Mouse (Mus musculus): ENCODE data around the gene Hbb-y. TPM values are rescaled to one million over a fixed set of nuclear protein-coding genes. Genes with fewer than 3 reads are reported as not detected.
"Not testable (repeated sequence)": the region's sequence is repeated elsewhere in the genome, so short reads cannot be mapped to it uniquely, and the experiment has no call there.

The Hbb-y gene
- total RNA-seq, 2 experiments from 2014 or later, result not detected

- DNase-seq (ENCODE audit: low spot score in 2 of 2), result no peak
- intact Hi-C loops (cut with DNase I), result no loop called here
Measured at GRCm38 (mm10) chr7:103824597-103824996, 28.4 kb downstream of the Hbb-y start.

- intact Hi-C loops (cut with DNase I), result not testable (repeated sequence)
- DNase-seq (ENCODE audit: low spot score in 2 of 2), result peak in 1 of 2 experiments; percentile 4
Measured at GRCm38 (mm10) chr7:103815085-103815484, 37.9 kb downstream of the Hbb-y start.

- intact Hi-C loops (cut with DNase I), result no loop called here
- no peak for DNase-seq (ENCODE audit: low spot score in 2 of 2)
Measured at GRCm38 (mm10) chr7:103813766-103814165, 39.2 kb downstream of the Hbb-y start, which contains the start of gene Hbb-bt. TSS of gene Hbb-bt (minus strand) at chr7:103813996.

- intact Hi-C loops (cut with DNase I); DNase-seq (ENCODE audit: low spot score in 2 of 2): not testable (repeated sequence)
Measured at GRCm38 (mm10) chr7:103813152-103813551, 39.9 kb downstream of the Hbb-y start.

- no peak for DNase-seq (ENCODE audit: low spot score in 2 of 2)
- intact Hi-C loops (cut with DNase I), result no loop called here
Measured at GRCm38 (mm10) chr7:103812174-103812573, 40.8 kb downstream of the Hbb-y start.

GRCm38 (mm10) chr7:103811223-103811845, 41.7 kb downstream of the Hbb-y start:
- intact Hi-C loops (cut with DNase I), result no loop called here
- no peak for DNase-seq (ENCODE audit: low spot score in 2 of 2)

DNA sequence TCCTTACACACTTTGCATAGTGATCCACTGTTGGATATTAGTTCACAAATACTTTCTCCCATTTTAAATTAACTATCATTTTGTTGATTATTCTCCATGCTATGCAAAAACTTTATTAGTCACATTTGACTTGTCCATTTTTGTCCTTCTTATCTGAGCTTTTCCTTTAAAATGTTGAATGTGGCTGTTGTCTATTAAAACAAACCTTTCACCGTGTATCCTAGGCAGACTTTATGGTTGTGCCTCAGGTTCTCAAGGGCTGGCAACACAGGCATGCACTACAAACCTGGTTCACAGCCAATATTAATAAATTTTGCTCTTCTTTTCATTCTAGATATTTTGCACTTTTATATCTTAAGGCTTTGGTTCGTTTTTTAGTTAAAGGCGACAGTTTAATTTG, 42.3 kb downstream of the Hbb-y start:
- no peak for DNase-seq (ENCODE audit: low spot score in 2 of 2)
- intact Hi-C loops (cut with DNase I), result no loop called here

GRCm38 (mm10) chr7:103810296-103810695, 42.7 kb downstream of the Hbb-y start:
- intact Hi-C loops (cut with DNase I), result no loop called here
- no peak for DNase-seq (ENCODE audit: low spot score in 2 of 2)

- intact Hi-C loops (cut with DNase I), result no loop called here
- no peak for DNase-seq (ENCODE audit: low spot score in 2 of 2)
Measured at GRCm38 (mm10) chr7:103809801-103810155, 43.2 kb downstream of the Hbb-y start.

GRCm38 (mm10) chr7:103808971-103809800, 43.8 kb downstream of the Hbb-y start:
- no peak for DNase-seq (ENCODE audit: low spot score in 2 of 2)
- intact Hi-C loops (cut with DNase I), result no loop called here

DNA sequence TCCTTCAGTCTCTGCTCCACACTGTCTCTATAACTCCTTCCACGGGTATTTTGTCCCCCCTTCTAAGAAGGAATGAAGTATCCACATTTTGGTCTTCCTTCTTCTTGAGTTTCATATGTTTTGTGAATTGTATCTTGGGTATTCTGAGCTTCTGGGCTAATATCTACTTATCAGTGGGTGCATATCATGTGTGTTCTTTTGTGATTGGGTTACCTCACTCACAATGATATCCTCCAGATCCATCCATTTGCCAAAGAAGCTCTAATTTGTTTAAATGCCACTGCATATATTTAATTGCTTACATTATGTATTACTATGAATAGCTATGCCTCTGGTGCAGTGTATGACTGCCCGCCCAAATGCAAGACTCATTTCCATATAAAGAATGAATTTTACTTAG, 44.9 kb downstream of the Hbb-y start:
- DNase-seq (ENCODE audit: low spot score in 2 of 2); intact Hi-C loops (cut with DNase I): not testable (repeated sequence)

DNA sequence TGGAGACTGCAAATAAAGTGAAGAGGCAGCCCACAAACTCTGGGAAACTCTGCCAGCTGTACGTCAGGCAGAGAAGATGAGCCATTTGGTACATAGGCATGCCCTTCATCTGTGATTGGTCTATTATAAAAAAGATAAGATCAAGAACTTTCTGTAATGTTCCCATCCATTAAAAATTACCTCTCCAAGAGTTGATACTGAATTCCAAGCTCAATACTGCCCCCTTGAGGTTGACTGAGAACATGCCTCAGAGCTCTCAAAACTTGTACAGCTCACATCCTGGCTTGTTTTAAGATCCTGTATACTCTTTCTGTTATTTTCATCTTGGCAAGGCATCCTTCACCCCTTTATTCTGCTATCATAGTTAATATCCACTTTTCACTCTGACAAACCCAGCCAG, 46.2 kb downstream of the Hbb-y start:
- DNase-seq (ENCODE audit: low spot score in 2 of 2), result peak; percentile 11 to 20
- intact Hi-C loops (cut with DNase I), result no loop called here

Other genes starting within 250 kb of the Hbb-y start
- gene Olfr620, start 240.7 kb downstream of the Hbb-y start, total RNA-seq (2021), result not detected
- gene Olfr622, start 210.5 kb downstream of the Hbb-y start, total RNA-seq (2021), result not detected
- gene Olfr623, start 189.5 kb downstream of the Hbb-y start, total RNA-seq (2021), result not detected
- gene Olfr624, start 182.0 kb downstream of the Hbb-y start, total RNA-seq (2021), result under 1 TPM in 1 of 2 experiments, not detected in 1; 0.06 TPM
- not detected for gene Olfr625-ps1, start 170.5 kb downstream of the Hbb-y start, total RNA-seq (2021)
- gene Olfr243, start 138.5 kb downstream of the Hbb-y start, total RNA-seq (2021), result not detected
- gene Olfr628, start 122.8 kb downstream of the Hbb-y start, total RNA-seq (2021), result not detected
- not detected for gene Olfr629, start 108.3 kb downstream of the Hbb-y start, total RNA-seq (2021)
- gene Olfr630, start 95.9 kb downstream of the Hbb-y start, total RNA-seq (2021), result not detected
- gene Olfr69, start 81.6 kb downstream of the Hbb-y start, total RNA-seq (2021), result not detected
- gene Olfr68, start 73.5 kb downstream of the Hbb-y start, total RNA-seq (2021), result not detected
- not detected for gene Olfr67, start 61.4 kb downstream of the Hbb-y start, total RNA-seq (2021)
- 100 to 1,000 TPM; 116 to 138 TPM for gene Hbb-bt, start 39.2 kb downstream of the Hbb-y start, total RNA-seq (2021)
- gene Hbb-bs, start 25.1 kb downstream of the Hbb-y start, total RNA-seq (2021), result 100 to 1,000 TPM; 912 to 967 TPM
- not detected for gene Hbb-bh2, start 12.7 kb downstream of the Hbb-y start, total RNA-seq (2021)
- not detected for gene Hbb-bh1, start 10.1 kb downstream of the Hbb-y start, total RNA-seq (2021)
- gene Olfr66, start 33.0 kb upstream of the Hbb-y start, total RNA-seq (2021), result not detected
- gene Olfr64, start 41.3 kb upstream of the Hbb-y start, total RNA-seq (2021), result not detected
- gene Olfr65, start 50.3 kb upstream of the Hbb-y start, total RNA-seq (2021), result not detected
- not detected for gene Olfr631, start 75.6 kb upstream of the Hbb-y start, total RNA-seq (2021)
- not detected for gene Olfr632, start 81.1 kb upstream of the Hbb-y start, total RNA-seq (2021)
- not detected for gene Olfr633, start 91.2 kb upstream of the Hbb-y start, total RNA-seq (2021)
- gene Olfr635, start 117.9 kb upstream of the Hbb-y start, total RNA-seq (2021), result under 1 TPM in 1 of 2 experiments, not detected in 1; 0.04 TPM
- gene Olfr638, start 145.5 kb upstream of the Hbb-y start, total RNA-seq (2021), result not detected
- gene Olfr639, start 164.1 kb upstream of the Hbb-y start, total RNA-seq (2021), result under 1 TPM; 0.08 to 0.18 TPM
- gene Olfr640, start 172.4 kb upstream of the Hbb-y start, total RNA-seq (2021), result not detected
- not detected for gene Olfr641, start 182.2 kb upstream of the Hbb-y start, total RNA-seq (2021)
- gene Olfr642, start 199.4 kb upstream of the Hbb-y start, total RNA-seq (2021), result not detected
- not detected for gene 4930516K23Rik, start 208.2 kb upstream of the Hbb-y start, total RNA-seq (2021)
- not detected for gene Olfr644, start 218.7 kb upstream of the Hbb-y start, total RNA-seq (2021)
- not detected for gene Olfr645, start 232.2 kb upstream of the Hbb-y start, total RNA-seq (2021)